Mouse (Mus musculus) heart, embryonic 15.5 days (tissue): ENCODE measurements around the gene Tceal9. TPM values are rescaled to one million over a fixed set of nuclear protein-coding genes. Genes with fewer than 3 reads are reported as not detected.
A peak's percentile ranks its signal among the peaks of the same experiment; 100 is the strongest.
"Not testable (repeated sequence)": the region's sequence is repeated elsewhere in the genome, so short reads cannot be mapped to it uniquely, and the experiment has no call there.

Experiments
- ATAC-seq: fragments of 200-750 bp; cut with Nextera tagmentation; replicated peaks from 2 replicates; pipeline ENCODE4 v1.8.0; 2017; ENCODE audit warnings: low read depth, moderate TSS enrichment; ENCODE audit not compliant: insufficient number of reproducible peaks, insufficient read depth, low FRiP score
- H3K27ac ChIP-seq: fragments of 300-500 bp; sonication (generic); 2 replicates; pipeline ENCODE4 v1.5.1; 2015; ENCODE audit warnings: mild to moderate bottlenecking, inconsistent platforms
- H3K27me3 ChIP-seq: fragments of 300-500 bp; sonication (generic); 2 replicates; pipeline ENCODE4 v1.6.1; 2015; ENCODE audit warnings: inconsistent platforms
- H3K36me3 ChIP-seq: fragments of 300-500 bp; sonication (generic); 2 replicates; pipeline ENCODE4 v1.6.1; 2015; ENCODE audit warnings: mild to moderate bottlenecking, inconsistent platforms
- H3K4me1 ChIP-seq: fragments of 300-500 bp; sonication (generic); replicated peaks from 2 replicates; pipeline ENCODE4 v1.6.1; 2015; ENCODE audit warnings: inconsistent platforms
- H3K4me2 ChIP-seq: fragments of 300-500 bp; sonication (generic); 2 replicates; pipeline ENCODE4 v1.6.1; 2015; ENCODE audit warnings: inconsistent platforms, mild to moderate bottlenecking, moderate library complexity
- H3K4me3 ChIP-seq: fragments of 300-500 bp; sonication (generic); 2 replicates; pipeline ENCODE4 v1.5.1; 2015; ENCODE audit warnings: mild to moderate bottlenecking, inconsistent platforms
- H3K9ac ChIP-seq: fragments of 300-500 bp; sonication (generic); 2 replicates; pipeline ENCODE4 v1.6.1; 2015; ENCODE audit warnings: mild to moderate bottlenecking, inconsistent platforms
- H3K9me3 ChIP-seq: fragments of 300-500 bp; sonication (generic); replicated peaks from 2 replicates; pipeline ENCODE4 v1.6.1; 2016; ENCODE audit warnings: inconsistent platforms
- WGBS: fragments of 180-500 bp; shearing (Covaris S2); methylation state at CpG from one replicate; pipeline ENCODE4 v1.1.7; 2015; ENCODE audit warnings: mixed read lengths; 5-methylcytosine and 5-hydroxymethylcytosine counted together
- polyA plus RNA-seq: library from polyadenylated mRNA; unstranded; fragments of >200 nt; fragmentation: Nextera tagmentation; extraction: Ambion mirVana; gene quantifications from 2 replicates; pipeline ENCODE4 v1.2.1, GENCODE M21; 2015

The Tceal9 gene
- polyA plus RNA-seq, result 377 and 423 TPM in 2 replicates

DNA sequence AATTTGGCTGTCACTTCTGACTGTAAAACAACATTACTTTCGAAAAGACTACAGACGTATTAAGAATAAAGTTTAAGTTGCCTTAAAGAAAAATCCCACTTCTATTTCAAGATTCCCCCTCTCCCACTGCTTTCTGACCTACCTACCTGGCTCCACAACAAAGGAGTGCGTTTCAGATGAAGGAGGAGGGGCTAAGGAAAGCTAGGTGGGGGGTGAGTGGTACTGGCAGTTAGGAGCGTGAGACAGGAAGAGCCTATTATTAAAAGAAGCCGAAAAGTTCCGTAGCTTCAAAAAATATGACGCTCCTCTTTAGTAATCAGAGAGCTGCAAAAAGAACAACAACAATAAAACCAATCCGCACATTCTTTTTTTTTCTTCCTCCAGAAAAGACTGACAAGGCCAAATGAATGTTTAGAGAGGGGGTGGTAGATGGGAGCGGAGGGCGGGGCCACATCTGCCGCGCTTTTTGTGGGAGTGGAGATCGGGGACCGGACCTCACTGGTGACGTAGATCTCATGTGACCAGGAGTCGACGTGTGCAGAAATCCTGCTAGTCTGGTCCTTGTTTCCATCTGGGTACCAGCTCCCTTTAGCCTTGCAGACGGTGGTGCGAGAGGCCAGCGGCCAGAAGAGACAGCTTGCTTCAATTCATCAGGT lies at the start of gene Tceal9:
Gene Tceal9, plus strand, starts transcription at position 506 of the 656 bp plus-strand sequence.
- peak within 1 kb of the TSS; percentile 87 for H3K27ac ChIP-seq
- WGBS, result 16% methylated on average over 20 of the region's 20 CpGs
- no peaks in the 10 kb centered on the region for H3K9me3 ChIP-seq

GRCm38 (mm10) chrX:136195193-136195944 lies 49.5 kb upstream of the Tceal9 start:
- no peaks in the 10 kb centered on the region for H3K36me3 ChIP-seq
- no peaks in the 10 kb centered on the region for H3K9me3 ChIP-seq
- H3K9ac ChIP-seq, result no peak overlapping the region
- H3K4me1 ChIP-seq, result no peaks in the 10 kb centered on the region
- no peak overlapping the region for H3K27ac ChIP-seq
- ATAC-seq, result no peak
- H3K27me3 ChIP-seq, result no peaks in the 10 kb centered on the region
- no peak overlapping the region for H3K4me3 ChIP-seq
- no peak overlapping the region for H3K4me2 ChIP-seq
- WGBS, result 75% methylated on average over 16 of the region's 16 CpGs

More for the DNA sequence above, at the start of gene Tceal9:
- peak within 1 kb of the TSS; percentile 54 for H3K4me2 ChIP-seq
- peak within 1 kb of the TSS; percentile 69 for H3K9ac ChIP-seq
- peak; percentile 91 for ATAC-seq
- peak within 1 kb of the TSS; percentile 64 for H3K4me3 ChIP-seq
- no peaks in the 10 kb centered on the region for H3K4me1 ChIP-seq
- no peaks in the 10 kb centered on the region; the same call in 1 of the 2 replicates for H3K36me3 ChIP-seq
- no peaks in the 10 kb centered on the region for H3K27me3 ChIP-seq

DNA sequence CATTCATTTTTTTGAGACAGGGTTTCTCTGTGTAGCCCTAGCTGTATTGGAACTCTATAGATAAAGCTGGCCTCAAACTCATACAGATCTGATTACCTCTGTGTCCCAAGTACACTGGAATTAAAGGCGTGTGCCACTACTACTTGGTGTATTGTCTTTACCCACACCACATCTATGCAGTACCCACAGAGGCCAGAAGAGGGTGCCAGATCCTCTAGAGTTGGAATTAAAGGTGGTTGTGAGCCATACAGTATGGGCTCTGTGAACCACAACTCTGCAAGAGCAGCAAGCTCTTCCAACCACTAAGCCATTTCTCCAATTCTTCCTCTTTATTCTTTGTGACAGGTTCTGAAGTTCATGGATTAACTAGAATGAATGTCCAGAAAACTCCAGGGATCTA lies 48.0 kb upstream of the Tceal9 start:
- WGBS, result 51% methylated on average over 1 of the region's 1 CpGs

GRCm38 (mm10) chrX:136203257-136203656 lies 41.6 kb upstream of the Tceal9 start:
- Histone ChIP-seq H3K36me3 (no peaks in the 10 kb centered on the region), H3K27me3 (no peaks in the 10 kb centered on the region), H3K9me3 (no peaks in the 10 kb centered on the region), H3K4me1 (no peaks in the 10 kb centered on the region), H3K4me2 (peak overlapping the region; percentile 63), H3K4me3 (peak overlapping the region; percentile 50), H3K9ac (peak overlapping the region; percentile 38), H3K27ac (peak overlapping the region; percentile 58)
- peak; percentile 31; the same call in 1 of the 2 replicates for ATAC-seq
- 12% methylated on average over 7 of the region's 7 CpGs for WGBS

More for the DNA sequence above, 48.0 kb upstream of the Tceal9 start:
- no peaks in the 10 kb centered on the region for H3K36me3 ChIP-seq
- no peaks in the 10 kb centered on the region for H3K4me1 ChIP-seq
- no peak overlapping the region for H3K9ac ChIP-seq
- H3K4me3 ChIP-seq, result no peak overlapping the region
- no peaks in the 10 kb centered on the region for H3K9me3 ChIP-seq
- no peaks in the 10 kb centered on the region for H3K27me3 ChIP-seq
- ATAC-seq, result no peak
- no peak overlapping the region for H3K27ac ChIP-seq
- no peak overlapping the region for H3K4me2 ChIP-seq

DNA sequence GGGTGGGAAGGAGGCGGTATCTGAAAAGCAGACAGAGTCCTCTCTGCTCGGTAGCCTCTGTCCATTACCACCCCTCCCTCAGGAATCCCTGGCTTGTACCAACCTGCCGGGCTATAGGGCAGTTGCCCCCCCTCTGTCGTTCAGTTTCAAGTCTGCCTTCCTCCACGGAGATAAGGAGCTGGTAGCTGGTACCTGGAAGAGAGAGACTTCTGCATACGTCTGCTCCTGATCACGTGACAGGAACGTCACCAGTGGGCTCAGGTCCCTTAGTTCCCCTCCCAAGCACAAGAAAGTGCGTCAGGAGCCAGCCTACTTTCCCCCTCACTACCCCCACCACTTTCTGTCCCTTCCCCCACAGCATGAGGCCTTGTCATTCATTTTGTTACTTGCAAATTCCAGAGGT lies 41.2 kb upstream of the Tceal9 start, which contains the start of gene Tceal5:
Gene Tceal5, minus strand, starts transcription at position 213 of the 403 bp plus-strand sequence.
- peak within 1 kb of the TSS; percentile 50 for H3K4me3 ChIP-seq
- peak within 1 kb of the TSS; percentile 63 for H3K4me2 ChIP-seq
- no peaks in the 10 kb centered on the region for H3K9me3 ChIP-seq
- H3K9ac ChIP-seq, result peak within 1 kb of the TSS; percentile 38
- no peaks in the 10 kb centered on the region for H3K4me1 ChIP-seq
- H3K27me3 ChIP-seq, result no peaks in the 10 kb centered on the region
- WGBS, result 12% methylated on average over 9 of the region's 9 CpGs
- no peaks in the 10 kb centered on the region for H3K36me3 ChIP-seq
- H3K27ac ChIP-seq, result peak within 1 kb of the TSS; percentile 58
- ATAC-seq, result peak; percentile 69

- Histone ChIP-seq H3K9me3 (no peaks in the 10 kb centered on the region), H3K4me3 (no peak overlapping the region), H3K4me1 (no peaks in the 10 kb centered on the region), H3K36me3 (no peaks in the 10 kb centered on the region), H3K27me3 (no peaks in the 10 kb centered on the region), H3K4me2 (no peak overlapping the region), H3K27ac (no peak overlapping the region), H3K9ac (no peak overlapping the region)
- ATAC-seq, result no peak
- 76% methylated on average over 6 of the region's 6 CpGs for WGBS
Measured at GRCm38 (mm10) chrX:136204406-136204805, 40.5 kb upstream of the Tceal9 start.

DNA sequence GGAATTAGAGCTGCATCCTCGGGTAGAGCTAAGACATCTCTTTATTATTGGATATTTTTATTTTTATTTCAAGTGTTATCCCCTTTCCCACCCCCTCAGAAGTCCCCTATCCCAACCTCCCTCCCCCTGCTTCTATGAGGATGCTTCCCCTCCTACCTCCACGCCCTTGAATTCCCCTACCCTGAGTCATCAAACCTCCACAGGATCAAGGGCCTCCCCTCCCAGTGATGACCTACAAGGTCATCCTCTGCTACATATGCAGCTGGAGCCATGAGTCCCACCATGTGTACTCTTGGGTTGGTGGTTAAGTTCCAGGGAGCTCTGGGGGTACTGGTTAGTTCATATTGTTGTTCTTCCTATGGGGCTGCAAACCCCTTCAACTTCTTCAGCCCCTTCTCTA lies 31.5 kb upstream of the Tceal9 start:
- H3K4me2 ChIP-seq, result no peak overlapping the region
- H3K9ac ChIP-seq, result no peak overlapping the region
- H3K4me1 ChIP-seq, result no peaks in the 10 kb centered on the region
- no peaks in the 10 kb centered on the region for H3K36me3 ChIP-seq
- ATAC-seq, result no peak
- no peaks in the 10 kb centered on the region for H3K27me3 ChIP-seq
- H3K9me3 ChIP-seq, result no peaks in the 10 kb centered on the region
- H3K4me3 ChIP-seq, result no peak overlapping the region
- H3K27ac ChIP-seq, result no peak overlapping the region
- WGBS, result 34% methylated on average over 2 of the region's 2 CpGs

- Histone ChIP-seq H3K27ac (peak within 1 kb of the TSS; percentile 67), H3K9ac (peak within 1 kb of the TSS; percentile 48; the same call in 1 of the 2 replicates), H3K4me3 (peak within 1 kb of the TSS; percentile 47), H3K4me2 (peak within 1 kb of the TSS; percentile 55)
- not testable (repeated sequence) for H3K27me3 ChIP-seq, H3K36me3 ChIP-seq, H3K4me1 ChIP-seq, H3K9me3 ChIP-seq
- WGBS, result 24% methylated on average over 21 of the region's 67 CpGs
- peak; percentile 88 for ATAC-seq
Measured at GRCm38 (mm10) chrX:136214729-136215677, 29.9 kb upstream of the Tceal9 start, which contains the start of the genes Tceal7 and Bex1. Tceal7 (plus strand) TSS chrX:136214779. Bex1 (minus strand) TSS chrX:136215513.

- ATAC-seq, result no peak
- Histone ChIP-seq H3K36me3 (no peaks in the 10 kb centered on the region), H3K27ac (peak overlapping the region; percentile 67), H3K4me1 (no peaks in the 10 kb centered on the region), H3K4me2 (no peak overlapping the region), H3K9ac (no peak overlapping the region), H3K4me3 (no peak overlapping the region), H3K27me3 (no peaks in the 10 kb centered on the region), H3K9me3 (no peaks in the 10 kb centered on the region)
- WGBS, result 38% methylated on average over 1 of the region's 1 CpGs
Measured at GRCm38 (mm10) chrX:136216303-136216702, 28.6 kb upstream of the Tceal9 start.

DNA sequence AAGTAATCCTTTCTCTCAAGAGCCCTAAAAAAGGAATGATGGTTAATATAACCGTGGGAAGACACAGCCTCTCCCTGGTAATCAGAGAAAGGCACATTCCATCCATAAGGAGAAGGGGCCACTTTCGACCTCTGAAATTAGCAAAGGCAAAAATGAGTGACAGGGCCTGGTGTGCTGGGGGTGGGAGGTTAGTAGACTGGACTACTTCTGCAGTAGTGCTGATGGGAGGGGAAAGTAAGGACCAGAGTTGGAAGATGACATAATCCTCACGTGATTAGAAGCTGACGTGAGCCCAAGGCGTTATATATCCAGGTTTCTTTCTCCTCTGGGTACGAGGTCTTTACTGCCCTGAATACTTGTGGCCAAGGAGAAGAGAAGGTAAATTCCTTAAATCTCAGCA lies 21.2 kb upstream of the Tceal9 start:
- Histone ChIP-seq H3K27ac (peak overlapping the region; percentile 34), H3K4me2 (no peak overlapping the region), H3K4me3 (no peak overlapping the region), H3K4me1 (no peaks in the 10 kb centered on the region), H3K9me3 (no peaks in the 10 kb centered on the region), H3K27me3 (no peaks in the 10 kb centered on the region), H3K9ac (no peak overlapping the region), H3K36me3 (no peaks in the 10 kb centered on the region)
- ATAC-seq, result no peak
- WGBS, result 37% methylated on average over 6 of the region's 6 CpGs

GRCm38 (mm10) chrX:136227768-136228167 lies 17.1 kb upstream of the Tceal9 start:
- H3K4me3 ChIP-seq, result no peak overlapping the region
- no peak overlapping the region for H3K4me2 ChIP-seq
- H3K27me3 ChIP-seq, result no peaks in the 10 kb centered on the region
- H3K36me3 ChIP-seq, result no peaks in the 10 kb centered on the region
- H3K9ac ChIP-seq, result no peak overlapping the region
- peak overlapping the region; percentile 20; the same call in 1 of the 2 replicates for H3K27ac ChIP-seq
- WGBS, result 27% methylated on average over 5 of the region's 5 CpGs
- no peaks in the 10 kb centered on the region for H3K4me1 ChIP-seq
- H3K9me3 ChIP-seq, result no peaks in the 10 kb centered on the region
- ATAC-seq, result no peak
